In genomic region chr8:108920151-108920550, GRCm38 (mm10) we compare ENCODE assay signal across 11 mouse cellular contexts.
"Had no signal": no experiment of that assay in that cellular context is flagged by ENCODE, and none has a peak within 500 bp of the region (broad histone marks: within the 10 kb centered on the region; RNA-seq: fewer than 3 reads in every experiment).

No protein-coding gene starts in this region.

- H3K4me2 ChIP-seq: limb, embryonic 15.5 days; liver, embryonic 13.5 days; midbrain, embryonic 12.5 days had no signal

- H3K4me3 ChIP-seq: left cerebral cortex, adult 2 months; limb, embryonic 15.5 days; liver, embryonic 13.5 days; midbrain, embryonic 12.5 days had no signal

- H3K27ac ChIP-seq: left cerebral cortex, adult 2 months; limb, embryonic 15.5 days; liver, embryonic 13.5 days; stomach, postnatal 0 days had no signal

- H3K36me3 ChIP-seq: liver, embryonic 13.5 days had no signal

- DNase-seq: kidney, adult 8-10 months; kidney, postnatal 25 days; liver, embryonic 13.5 days; liver, postnatal 0 days; lung, postnatal 36 days; thymus, postnatal 4 days had no signal

- H3K9ac ChIP-seq: limb, embryonic 15.5 days; liver, embryonic 13.5 days; liver, postnatal 0 days; midbrain, embryonic 12.5 days had no signal

- H3K9me3 ChIP-seq: limb, embryonic 15.5 days; liver, embryonic 13.5 days; midbrain, embryonic 12.5 days had no signal

- ATAC-seq: intestine, postnatal 0 days; liver, postnatal 0 days had no signal

- H3K27me3 ChIP-seq: limb, embryonic 15.5 days; liver, embryonic 13.5 days; midbrain, embryonic 12.5 days had no signal
